Mouse (Mus musculus): ENCODE data around the gene Comt.

Comt gene

DNA sequence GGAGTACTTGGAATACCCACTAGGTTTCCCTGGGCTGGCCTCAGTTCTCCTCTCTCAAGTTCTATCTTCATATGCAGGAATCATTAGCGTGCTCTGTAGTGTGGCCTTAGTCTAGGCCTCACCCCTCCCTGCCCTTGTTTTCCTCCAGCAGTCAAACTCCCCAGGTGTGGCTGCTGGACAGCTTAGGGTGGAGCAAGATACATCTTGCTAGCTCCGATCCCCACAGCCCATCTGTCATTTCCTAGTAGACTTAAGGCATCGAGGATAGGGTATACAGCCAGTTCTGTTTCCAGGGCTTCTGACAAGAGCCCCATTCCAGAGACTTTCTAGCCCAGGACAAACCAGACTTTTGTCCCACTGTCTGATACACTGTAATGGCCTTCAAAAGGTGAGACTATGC, 34.9 kb downstream of the Comt start:
- intact Hi-C loops (cut with DNase I) = loop anchor here (5.0 kb wide), 1 partner anchor 39 kb away; no protein-coding TSS in a partner anchor

DNA sequence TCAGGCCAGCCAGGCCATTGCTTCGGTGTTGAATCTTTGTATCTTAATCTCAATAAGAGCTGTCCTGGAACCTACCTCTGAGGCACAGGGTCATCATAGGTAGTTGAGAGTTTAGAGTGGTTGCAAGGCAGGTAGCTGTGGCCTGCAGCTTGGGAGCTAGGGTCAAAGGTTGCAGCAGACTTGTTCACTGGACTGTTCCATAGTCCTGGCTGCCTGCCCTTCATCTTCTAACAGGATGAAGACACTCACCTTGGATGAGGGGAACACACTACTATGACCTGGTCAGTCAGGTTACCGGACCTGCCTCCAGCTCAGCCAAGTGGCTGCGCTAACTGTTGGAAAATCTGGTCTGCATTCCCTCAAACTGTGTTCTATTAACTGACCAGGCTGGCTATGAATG, 35.5 kb downstream of the Comt start:
- intact Hi-C loops (cut with DNase I) = loop anchor here (5.0 kb wide), 1 partner anchor 39 kb away; no protein-coding TSS in a partner anchor

DNA sequence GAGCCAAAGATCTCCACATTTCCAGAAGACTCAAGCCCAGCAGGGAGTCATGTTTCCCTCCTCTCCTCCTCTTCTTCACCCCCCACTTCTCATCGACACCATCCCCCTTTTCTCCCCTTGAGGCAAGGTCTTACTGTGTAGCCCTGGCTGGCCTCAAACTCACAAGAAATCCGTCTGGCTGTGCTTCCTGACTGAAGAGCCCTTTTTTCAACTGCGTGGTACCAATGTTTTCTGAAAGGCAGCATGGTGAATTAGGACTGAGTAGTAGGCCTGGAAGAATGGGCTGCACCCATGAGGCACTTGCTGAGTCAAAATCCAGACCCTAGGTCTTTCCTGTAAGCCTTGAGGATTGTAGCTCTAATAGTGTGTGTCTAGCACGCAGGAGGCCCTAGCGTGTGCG, 36.3 kb downstream of the Comt start:
- intact Hi-C loops (cut with DNase I) = loop anchor here (5.0 kb wide), 1 partner anchor 38 kb away; no protein-coding TSS in a partner anchor

DNA sequence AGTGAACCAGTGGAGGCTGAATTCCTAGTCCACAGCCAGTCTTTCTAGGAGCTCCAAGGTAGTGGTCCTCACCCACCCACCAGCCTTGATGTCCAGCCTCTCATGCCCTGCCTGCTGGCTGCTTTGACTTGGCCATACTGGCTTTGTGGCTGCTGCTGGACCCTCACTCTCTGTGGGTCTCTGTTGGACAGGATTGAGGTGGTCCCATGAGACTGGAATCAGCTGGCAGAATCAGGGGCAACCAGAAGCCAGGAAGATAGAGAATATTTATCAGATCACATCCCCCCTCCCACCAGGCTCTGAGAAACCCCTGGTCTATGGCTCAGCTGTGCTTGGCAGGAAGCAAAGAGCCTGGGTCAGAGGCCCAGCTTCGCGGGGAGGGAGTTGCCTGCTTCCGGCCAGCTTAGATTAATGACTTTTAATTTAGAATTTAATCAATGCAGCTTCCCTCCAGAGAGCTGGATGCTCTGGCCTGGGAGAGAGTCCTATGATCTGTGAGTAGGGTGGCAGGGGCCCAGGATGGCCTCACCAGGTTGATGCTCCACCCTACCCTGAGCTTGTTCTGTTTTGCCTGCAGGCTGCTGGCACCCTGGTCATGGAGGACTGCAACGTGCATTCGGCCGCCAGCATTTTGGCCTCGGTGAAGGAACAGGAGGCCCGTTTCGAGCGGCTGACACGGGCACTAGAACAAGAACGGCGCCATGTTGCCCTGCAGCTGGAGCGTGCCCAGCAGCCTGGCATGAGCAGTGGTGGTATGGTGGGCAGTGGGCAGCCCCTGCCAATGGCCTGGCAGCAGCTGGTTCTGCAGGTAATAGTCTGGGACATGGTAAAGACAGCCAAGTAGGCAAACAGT, 37.8 kb downstream of the Comt start:
- intact Hi-C loops (cut with DNase I) = no loop called here

DNA sequence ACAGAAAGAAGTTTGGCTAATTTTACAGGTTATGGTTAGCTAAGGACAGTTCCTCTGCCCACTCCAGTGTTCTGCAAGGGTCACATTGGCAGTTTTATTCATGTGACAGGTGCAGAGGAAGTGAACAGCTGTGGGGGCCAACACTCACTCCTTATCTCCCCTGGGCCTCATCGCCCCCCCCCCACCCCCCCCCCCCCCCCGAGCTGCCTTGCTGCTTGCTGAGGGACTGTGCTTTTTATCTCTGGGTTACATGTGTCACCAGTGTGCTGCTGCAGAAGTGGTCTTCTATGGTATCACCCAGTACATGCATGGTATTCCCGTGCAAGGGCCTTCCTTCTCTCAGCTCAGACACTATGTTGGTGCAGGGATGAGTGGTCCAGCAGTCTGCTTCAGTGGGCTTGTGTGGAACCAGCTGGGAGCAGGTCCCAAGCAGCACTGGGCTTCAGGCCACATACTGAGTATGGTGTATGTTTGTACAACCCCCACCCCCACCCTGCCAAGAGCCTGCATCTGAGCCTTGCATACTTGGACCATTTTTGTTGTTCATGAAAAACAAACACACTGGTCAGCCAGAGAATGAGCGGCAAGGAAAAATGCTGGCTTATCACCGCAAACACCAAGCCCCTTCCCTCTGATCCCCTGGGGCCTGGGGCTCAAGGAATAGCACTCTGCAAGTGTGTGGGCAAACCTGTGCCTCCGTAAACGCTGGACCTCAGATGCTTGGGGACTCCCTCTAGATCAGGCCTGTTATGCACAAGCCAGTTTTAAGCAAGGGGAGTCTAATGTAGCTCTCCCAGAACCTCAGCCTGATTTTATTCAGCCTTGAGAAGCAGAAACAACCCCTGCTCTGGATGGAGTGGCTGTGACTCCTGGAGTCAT, 38.7 kb downstream of the Comt start:
- intact Hi-C loops (cut with DNase I) = no loop called here

DNA sequence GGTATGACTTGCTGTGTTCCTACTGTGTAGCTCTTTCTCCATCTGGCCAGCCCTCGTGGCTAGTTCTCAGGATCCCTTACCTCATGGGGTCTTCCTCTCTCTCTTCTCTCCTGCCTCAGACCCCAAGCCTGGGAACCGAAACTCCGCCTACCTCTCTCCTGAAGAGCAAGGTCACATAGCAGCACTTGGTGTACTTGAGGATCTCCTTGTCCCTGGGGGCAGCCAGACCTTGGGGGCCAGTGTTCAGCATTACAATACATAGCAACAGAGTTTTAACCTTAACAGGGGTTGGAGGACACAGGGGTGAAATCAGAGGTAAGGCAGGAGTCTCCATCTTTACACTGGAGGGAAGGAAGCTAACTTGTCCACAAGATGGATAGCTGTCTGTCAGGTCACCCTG, 39.7 kb downstream of the Comt start:
- intact Hi-C loops (cut with DNase I) = no loop called here

DNA sequence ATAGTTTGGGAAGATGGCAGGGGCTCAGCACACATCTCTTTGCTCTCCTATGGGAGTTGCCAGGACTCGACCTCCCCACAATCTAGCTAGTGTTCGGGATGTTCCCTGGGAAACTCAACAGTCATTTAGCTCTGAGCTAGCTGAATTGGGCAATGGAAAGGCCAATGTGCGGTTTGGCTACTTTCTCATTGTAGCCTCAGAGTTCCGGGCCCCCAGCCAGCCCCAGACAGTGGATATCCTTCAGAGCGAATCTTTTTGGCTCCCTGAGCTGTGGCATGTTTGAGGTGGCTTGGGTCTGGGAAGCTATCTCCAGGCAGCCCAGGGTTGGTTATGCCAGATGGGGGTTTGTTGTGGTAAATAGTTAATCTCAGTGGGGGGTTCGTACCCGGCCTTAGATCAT, 40.2 kb downstream of the Comt start:
- intact Hi-C loops (cut with DNase I) = no loop called here

DNA sequence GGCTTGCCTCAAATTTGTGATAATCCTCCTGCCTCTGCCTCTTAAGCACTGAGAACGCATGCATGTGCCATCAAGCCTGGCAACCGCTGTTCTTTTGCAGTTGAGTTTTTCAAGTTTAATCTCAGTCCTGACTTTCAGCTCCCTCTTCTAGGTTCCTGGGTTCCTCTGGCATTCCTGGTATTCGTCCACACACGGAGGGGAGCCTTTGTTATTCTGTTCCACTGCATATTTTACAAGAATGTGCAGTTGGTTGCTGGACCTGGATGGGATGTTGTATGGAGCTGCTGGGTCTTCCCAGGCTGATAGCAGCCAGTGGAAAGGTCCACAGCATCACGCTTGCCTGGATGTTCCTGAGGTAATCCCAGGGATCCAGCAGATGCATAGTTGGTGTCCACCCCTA, 41.2 kb downstream of the Comt start:
- intact Hi-C loops (cut with DNase I) = no loop called here

DNA sequence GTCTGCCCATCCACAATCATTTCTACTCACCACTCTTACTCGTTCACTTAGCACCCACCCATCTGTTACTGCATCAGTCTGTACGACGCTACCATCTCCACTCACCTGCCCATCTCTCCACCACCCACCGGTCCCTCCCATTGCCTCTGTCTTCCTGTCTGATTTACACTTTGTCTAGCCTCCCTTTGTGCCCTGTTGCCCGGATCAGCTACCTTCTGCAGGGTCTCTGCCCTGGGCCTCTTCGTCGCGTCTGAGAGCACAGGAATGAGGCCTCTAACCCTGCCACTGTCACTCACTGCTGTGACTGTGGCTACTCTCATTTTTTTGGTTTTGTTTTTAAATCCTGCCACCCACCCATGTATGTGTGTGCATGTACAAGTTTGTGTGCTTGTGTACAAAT, 42.0 kb downstream of the Comt start:
- intact Hi-C loops (cut with DNase I) = no loop called here

DNA sequence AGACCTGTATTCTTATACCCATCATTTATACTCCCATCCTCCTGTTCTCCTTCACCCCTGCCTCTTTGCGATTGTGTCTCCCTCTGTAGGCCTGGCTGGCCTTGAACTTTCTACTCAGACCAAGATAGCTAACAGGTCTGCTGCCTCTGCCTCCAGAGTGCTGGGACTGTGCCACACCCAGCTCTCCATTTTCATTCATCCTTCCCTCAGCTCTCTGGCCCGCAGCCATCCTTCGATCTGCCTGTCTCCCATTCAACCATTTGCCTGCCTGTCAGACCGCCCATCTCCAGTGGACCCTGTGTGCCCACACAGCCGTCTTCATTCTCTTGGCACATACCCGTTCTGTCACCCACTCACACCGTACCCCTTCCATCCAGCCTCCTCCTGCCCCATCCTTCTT, 42.4 kb downstream of the Comt start:
- intact Hi-C loops (cut with DNase I) = no loop called here

DNA sequence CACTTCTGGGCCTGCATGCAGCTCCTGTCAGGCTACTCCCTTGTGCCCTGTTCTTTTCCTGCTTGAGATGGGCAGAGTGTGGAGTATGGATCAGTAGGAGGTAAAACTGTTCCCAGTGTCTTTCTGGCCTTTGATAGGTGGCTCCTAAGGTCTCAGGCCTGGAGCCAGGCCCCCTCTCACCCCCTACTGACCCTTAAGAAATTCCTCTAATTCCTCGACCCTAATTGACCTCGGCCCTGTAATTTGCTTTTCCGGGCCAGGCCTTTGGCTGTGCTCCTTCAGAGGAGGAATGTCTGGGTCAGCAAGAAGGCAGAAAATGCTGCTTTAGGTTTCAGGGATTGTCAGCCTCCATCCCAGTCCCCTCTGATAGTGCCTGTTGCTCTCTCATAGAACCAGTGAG, 42.9 kb downstream of the Comt start:
- intact Hi-C loops (cut with DNase I) = no loop called here

DNA sequence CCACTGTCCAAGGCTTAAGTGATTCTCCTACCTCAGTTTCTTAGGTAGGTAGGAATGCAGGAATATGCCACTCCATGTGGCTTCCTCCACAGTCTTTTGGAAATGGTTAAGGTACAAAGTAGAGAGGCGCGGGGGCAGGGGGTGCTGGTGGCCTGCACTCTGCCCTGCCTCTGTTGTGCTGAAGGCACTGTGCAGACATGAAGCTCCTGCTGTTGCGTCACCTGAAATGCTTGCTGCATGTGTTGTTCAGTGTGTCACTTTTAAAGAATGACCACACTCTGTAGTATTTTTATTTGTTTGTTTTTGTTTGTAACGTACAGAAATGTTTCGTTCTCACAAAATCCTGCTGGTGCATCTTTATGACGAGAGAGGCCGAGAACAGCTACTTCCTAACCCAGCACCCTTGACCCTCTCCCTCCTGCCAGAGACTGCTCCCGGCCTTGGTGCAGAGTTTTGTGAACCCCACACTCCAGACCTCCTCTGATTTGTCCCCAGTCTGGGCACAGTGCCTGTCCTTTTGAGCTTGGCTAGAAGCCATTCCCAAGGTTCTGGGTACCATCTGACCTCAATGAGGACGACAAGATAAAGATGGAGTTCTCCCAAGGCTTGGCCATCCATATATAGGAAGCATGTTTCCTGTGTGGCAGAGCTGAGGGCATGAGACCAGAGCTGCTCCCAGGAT, 43.5 kb downstream of the Comt start:
- intact Hi-C loops (cut with DNase I) = no loop called here

DNA sequence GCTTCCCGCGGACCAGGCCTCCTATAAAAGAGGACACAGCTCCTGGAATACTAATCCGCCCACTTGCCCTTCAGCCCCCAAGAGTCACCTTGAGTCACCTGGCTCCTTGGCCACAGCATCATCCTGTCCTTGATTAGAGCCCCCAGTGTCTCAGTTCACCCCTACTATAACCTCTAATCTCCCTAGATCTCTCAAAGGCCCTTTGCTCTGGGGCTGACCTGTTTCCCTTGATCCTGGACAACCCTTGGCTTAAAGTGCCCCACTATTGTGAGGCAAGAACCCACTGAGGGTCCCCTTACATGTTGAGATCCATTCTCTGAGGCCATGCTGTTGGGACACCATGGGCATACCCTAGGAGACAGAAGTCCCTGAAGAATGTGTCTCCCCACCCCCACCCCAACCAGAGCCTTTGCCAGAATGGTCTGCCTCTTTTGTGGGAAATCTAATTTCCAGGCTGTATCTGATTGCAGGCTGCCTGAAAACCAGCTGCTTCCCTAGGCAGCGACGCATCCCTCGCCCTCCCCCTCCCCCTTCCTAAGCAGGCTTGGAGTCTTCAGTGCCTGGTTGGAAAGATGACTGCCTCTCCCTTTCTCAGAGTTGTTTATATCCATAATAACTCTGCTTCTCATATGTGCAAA, 44.9 kb downstream of the Comt start:
- intact Hi-C loops (cut with DNase I) = no loop called here

DNA sequence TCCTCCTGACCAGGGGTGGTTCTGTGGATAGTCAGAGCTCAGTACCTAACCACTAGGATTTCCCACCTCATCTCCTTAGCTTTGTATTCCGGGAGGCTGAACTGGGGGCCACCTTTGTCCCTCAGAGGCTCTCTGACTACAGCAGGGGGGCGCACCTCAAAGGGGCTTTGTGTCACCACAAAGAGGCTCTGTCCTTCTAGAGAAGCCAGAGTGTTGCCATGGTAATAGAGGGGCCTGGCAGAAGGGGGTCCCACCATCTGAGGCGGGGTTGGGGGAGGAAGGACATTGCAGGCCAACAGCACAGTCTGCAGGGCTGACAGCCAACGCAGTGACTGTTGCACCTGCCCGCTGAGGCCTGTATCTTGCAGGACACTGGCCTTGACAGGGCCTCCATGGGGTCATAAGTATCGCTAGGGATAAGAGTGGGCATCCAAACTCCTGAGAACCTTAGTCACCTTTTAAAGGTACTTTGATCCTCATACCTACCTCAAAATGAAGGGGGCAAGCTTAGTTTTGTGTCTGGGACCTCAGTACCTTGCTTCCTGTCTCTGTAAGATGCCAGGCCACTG, 46.1 kb downstream of the Comt start:
- intact Hi-C loops (cut with DNase I) = no loop called here

DNA sequence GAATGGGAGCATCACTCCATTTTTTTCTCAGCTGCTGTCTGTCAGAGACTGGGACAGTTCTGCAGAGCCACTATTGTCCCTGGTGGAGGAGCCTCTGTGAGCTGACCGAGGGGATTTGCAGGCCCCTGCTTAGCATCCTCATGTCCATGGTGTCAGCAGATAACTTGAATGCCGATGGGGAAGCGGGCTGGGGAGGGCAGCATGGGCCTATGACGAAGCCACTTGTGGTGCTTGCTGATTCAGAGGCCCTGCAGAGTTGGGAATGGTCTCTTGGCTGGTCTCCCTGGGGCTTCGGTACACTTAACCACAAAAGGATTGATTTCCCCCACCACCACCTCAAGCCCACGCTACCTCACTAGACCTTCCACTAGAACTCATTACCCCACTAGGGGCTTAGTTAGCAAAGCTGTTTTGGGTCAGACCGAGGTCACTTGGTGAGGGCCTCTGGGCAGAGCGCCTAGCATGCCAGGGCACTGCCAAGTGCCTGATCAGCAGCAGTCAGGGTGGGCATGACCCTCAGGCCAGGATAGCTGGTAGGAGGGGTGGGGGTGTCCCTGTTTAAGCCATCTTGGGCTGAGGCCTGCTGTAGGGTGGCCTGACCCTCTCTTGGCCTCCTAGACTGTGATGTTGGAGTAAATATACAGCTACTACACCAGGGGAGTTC, 47.2 kb downstream of the Comt start:
- intact Hi-C loops (cut with DNase I) = no loop called here

DNA sequence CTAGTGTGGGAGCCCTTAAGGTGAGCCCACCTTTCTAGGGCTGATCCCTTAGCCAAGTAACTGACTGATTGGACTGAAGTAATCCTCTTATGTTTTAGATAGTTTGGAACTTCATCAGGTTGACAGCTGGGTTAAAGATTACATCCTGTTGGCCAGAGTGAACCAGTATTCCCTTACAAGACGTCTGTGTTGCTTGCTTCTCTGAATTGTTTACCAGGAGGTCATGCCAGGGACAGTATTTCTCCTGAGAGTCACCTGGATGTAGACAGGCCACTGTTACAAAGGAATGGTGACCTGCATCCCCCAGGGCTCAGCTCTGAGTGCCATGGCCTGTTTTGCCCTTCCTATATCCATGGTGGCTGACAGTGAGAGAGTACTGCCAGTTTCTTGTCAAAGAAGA, 48.2 kb downstream of the Comt start:
- intact Hi-C loops (cut with DNase I) = no loop called here

DNA sequence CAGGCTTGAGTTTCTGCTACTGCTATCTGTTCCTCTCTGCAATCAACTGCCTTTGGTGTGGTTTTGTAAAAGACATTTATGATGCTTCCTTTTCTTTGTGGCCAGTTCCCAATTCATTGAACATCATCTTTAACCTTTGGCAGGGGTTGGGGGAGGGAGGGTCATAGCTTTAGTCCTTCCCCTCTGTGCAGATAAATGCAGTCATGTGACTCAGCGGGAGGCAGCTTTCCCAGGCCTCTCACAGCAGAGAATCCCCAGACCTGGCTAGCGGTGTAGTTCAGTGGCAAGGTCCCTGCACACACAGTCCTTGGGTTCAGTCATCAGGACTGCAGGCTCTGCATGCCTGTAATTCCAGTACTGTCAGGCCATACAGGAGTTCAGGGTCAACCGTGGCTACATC, 49.4 kb downstream of the Comt start:
- intact Hi-C loops (cut with DNase I) = no loop called here

DNA sequence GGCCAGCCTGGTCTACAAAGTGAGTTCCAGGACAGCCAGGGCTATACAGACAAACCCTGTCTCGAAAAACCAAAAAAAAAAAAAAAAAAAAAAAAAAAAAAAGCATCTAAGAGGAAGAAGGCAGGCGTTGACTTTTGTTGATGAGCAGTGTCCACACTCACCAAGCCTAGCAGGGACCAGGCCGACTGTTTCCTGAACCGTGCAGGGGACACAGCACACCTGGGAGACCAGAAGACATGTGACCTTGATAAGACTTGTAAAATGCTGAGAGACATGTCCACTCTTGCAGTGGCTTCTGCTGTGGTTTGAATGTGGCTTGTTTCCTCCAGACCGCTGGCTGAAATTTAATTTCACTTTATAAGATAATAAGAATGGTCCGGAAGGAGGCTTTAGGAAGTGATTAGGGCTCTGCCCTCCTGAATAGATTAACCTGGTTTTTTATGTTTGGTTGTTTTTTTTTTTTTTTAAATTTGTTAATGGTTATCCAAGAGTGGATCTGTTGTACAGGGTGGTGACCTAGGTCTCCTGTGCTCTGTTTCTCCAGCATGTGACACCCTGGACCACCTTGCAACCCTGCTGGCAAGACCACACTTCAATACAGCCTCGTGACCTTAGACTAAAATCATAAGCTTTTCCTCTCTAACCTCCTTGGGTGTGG, 50.2 kb downstream of the Comt start:
- intact Hi-C loops (cut with DNase I) = no loop called here

DNA sequence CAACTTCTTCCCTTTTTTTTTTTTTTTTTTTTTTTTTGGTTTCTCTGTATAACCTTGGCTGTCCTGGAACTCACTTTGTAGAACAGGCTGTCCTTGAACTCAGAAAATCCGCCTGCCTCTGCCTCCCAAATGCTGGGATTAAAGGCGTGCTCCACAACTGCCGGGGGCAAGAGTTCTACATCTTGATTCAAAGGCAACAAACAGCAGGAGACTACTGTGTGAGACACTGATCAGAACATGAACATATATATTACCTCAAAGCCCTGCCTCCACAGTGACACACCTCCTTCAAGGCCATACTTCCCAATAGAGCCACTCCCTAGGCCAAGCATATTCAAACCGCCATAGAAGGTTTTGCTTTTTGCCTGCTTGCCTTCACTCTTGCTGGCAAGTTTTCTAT, 53.0 kb downstream of the Comt start:
- intact Hi-C loops (cut with DNase I) = no loop called here

DNA sequence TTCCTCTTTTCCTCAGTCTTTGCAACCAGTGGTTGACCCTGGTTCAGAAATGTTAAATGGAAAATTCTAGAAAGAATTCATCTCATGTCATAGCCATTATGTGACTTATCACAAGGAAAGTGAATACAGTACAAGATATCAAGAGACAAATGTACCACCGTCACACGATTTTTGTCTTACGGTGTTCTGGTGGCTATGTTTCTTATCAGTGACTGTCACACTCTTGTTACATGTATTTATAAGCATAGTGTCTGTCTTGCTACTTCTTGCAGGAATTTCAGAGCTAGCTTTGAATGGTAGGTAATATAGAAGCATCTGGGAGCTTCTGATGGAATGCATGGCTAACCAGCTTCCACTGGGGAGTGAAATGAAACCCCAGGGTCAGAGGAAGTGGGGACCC, 56.5 kb downstream of the Comt start:
- intact Hi-C loops (cut with DNase I) = no loop called here

Data from adrenal gland (tissue).